Mouse (Mus musculus): ENCODE data around the gene Tlr2. TPM values are rescaled to one million over a fixed set of nuclear protein-coding genes. Genes with fewer than 3 reads are reported as not detected.

Gene Tlr2
- polyA plus RNA-seq, 1 experiment from 2014 or later = 0.68 TPM

GRCm38 (mm10) chr3:83816372-83816925 is 25.1 kb downstream of the Tlr2 start:
- WGBS = 76% methylated on average over 4 of the region's 4 CpGs

GRCm38 (mm10) chr3:83812863-83813262 is 28.7 kb downstream of the Tlr2 start:
- H3K4me2 ChIP-seq = no peak overlapping the region
- no peaks in the 10 kb centered on the region for H3K27me3 ChIP-seq (replicated peaks)
- H3K4me1 ChIP-seq = no peaks in the 10 kb centered on the region
- no peaks in the 10 kb centered on the region for H3K9me3 ChIP-seq
- H3K9ac ChIP-seq = no peak overlapping the region
- ATAC-seq (replicated peaks) = no peak
- no peaks in the 10 kb centered on the region for H3K36me3 ChIP-seq (replicated peaks)
- no peak overlapping the region for H3K4me3 ChIP-seq
- no peak overlapping the region for H3K27ac ChIP-seq

More at GRCm38 (mm10) chr3:83816372-83816925, 25.1 kb downstream of the Tlr2 start:
- Histone ChIP-seq H3K27ac (no peak overlapping the region), H3K27me3 (replicated peaks) (no peaks in the 10 kb centered on the region), H3K4me3 (no peak overlapping the region), H3K36me3 (replicated peaks) (no peaks in the 10 kb centered on the region), H3K4me1 (no peaks in the 10 kb centered on the region), H3K9ac (no peak overlapping the region), H3K9me3 (no peaks in the 10 kb centered on the region), H3K4me2 (no peak overlapping the region)
- ATAC-seq (replicated peaks) = no peak

- Histone ChIP-seq H3K4me2 (no peak overlapping the region), H3K9ac (no peak overlapping the region), H3K4me1 (no peaks in the 10 kb centered on the region), H3K36me3 (replicated peaks) (no peaks in the 10 kb centered on the region), H3K27ac (no peak overlapping the region), H3K9me3 (no peaks in the 10 kb centered on the region), H3K4me3 (no peak overlapping the region), H3K27me3 (replicated peaks) (no peaks in the 10 kb centered on the region)
- no peak for ATAC-seq (replicated peaks)
- WGBS = 83% methylated on average over 7 of the region's 7 CpGs
These were observed 29.6 kb downstream of the Tlr2 start for GRCm38 (mm10) chr3:83811987-83812386.

GRCm38 (mm10) chr3:83808483-83808882 is 33.1 kb downstream of the Tlr2 start:
- no peak for ATAC-seq (replicated peaks)
- Histone ChIP-seq H3K36me3 (replicated peaks) (no peaks in the 10 kb centered on the region), H3K4me3 (no peak overlapping the region), H3K27ac (no peak overlapping the region), H3K4me1 (no peaks in the 10 kb centered on the region), H3K4me2 (no peak overlapping the region), H3K9ac (no peak overlapping the region), H3K9me3 (no peaks in the 10 kb centered on the region), H3K27me3 (replicated peaks) (no peaks in the 10 kb centered on the region)
- 87% methylated on average over 12 of the region's 12 CpGs for WGBS

GRCm38 (mm10) chr3:83801649-83802155 is 39.9 kb downstream of the Tlr2 start:
- Histone ChIP-seq H3K27ac (no peak overlapping the region), H3K27me3 (replicated peaks) (no peaks in the 10 kb centered on the region), H3K4me1 (no peaks in the 10 kb centered on the region), H3K9ac (no peak overlapping the region), H3K9me3 (no peaks in the 10 kb centered on the region), H3K4me3 (no peak overlapping the region), H3K36me3 (replicated peaks) (no peaks in the 10 kb centered on the region), H3K4me2 (no peak overlapping the region)
- no peak for ATAC-seq (replicated peaks)
- WGBS = 97% methylated on average over 4 of the region's 4 CpGs

GRCm38 (mm10) chr3:83799486-83799885 is 42.1 kb downstream of the Tlr2 start:
- no peak overlapping the region for H3K4me2 ChIP-seq
- H3K9me3 ChIP-seq = no peaks in the 10 kb centered on the region
- H3K4me3 ChIP-seq = no peak overlapping the region
- no peaks in the 10 kb centered on the region; the same call in 1 of the 2 replicates for H3K27me3 ChIP-seq (replicated peaks)
- H3K4me1 ChIP-seq = no peaks in the 10 kb centered on the region
- no peak overlapping the region for H3K9ac ChIP-seq
- 93% methylated on average over 7 of the region's 7 CpGs for WGBS
- no peaks in the 10 kb centered on the region for H3K36me3 ChIP-seq (replicated peaks)
- no peak for ATAC-seq (replicated peaks)
- H3K27ac ChIP-seq = no peak overlapping the region

GRCm38 (mm10) chr3:83797828-83798227 is 43.7 kb downstream of the Tlr2 start:
- Histone ChIP-seq H3K9me3 (no peaks in the 10 kb centered on the region), H3K27me3 (replicated peaks) (no peaks in the 10 kb centered on the region; the same call in 1 of the 2 replicates), H3K4me1 (no peaks in the 10 kb centered on the region), H3K27ac (no peak overlapping the region), H3K9ac (no peak overlapping the region), H3K36me3 (replicated peaks) (no peaks in the 10 kb centered on the region), H3K4me3 (no peak overlapping the region), H3K4me2 (no peak overlapping the region)
- no peak for ATAC-seq (replicated peaks)
- WGBS = 7% methylated on average over 10 of the region's 10 CpGs

GRCm38 (mm10) chr3:83797098-83797497 is 44.5 kb downstream of the Tlr2 start:
- H3K36me3 ChIP-seq (replicated peaks) = no peaks in the 10 kb centered on the region
- no peak for ATAC-seq (replicated peaks)
- no peak overlapping the region for H3K4me3 ChIP-seq
- H3K4me2 ChIP-seq = no peak overlapping the region
- 78% methylated on average over 6 of the region's 6 CpGs for WGBS
- H3K9ac ChIP-seq = no peak overlapping the region
- H3K27me3 ChIP-seq (replicated peaks) = no peaks in the 10 kb centered on the region; the same call in 1 of the 2 replicates
- H3K4me1 ChIP-seq = no peaks in the 10 kb centered on the region
- no peaks in the 10 kb centered on the region for H3K9me3 ChIP-seq
- no peak overlapping the region for H3K27ac ChIP-seq

GRCm38 (mm10) chr3:83791444-83791843 is 50.1 kb downstream of the Tlr2 start:
- WGBS = 57% methylated on average over 3 of the region's 3 CpGs

GRCm38 (mm10) chr3:83789651-83790451 is 51.7 kb downstream of the Tlr2 start:
- H3K4me3 ChIP-seq = peak overlapping the region; percentile 59
- no peak overlapping the region for H3K27ac ChIP-seq
- H3K9me3 ChIP-seq = no peaks in the 10 kb centered on the region
- no peaks in the 10 kb centered on the region for H3K36me3 ChIP-seq (replicated peaks)
- WGBS = 3% methylated on average over 44 of the region's 44 CpGs
- ATAC-seq (replicated peaks) = peak; percentile 83
- H3K27me3 ChIP-seq (replicated peaks) = peaks cover 6% of the 10 kb centered on the region; the same call in 1 of the 2 replicates
- H3K4me2 ChIP-seq = peak overlapping the region; percentile 81
- no peaks in the 10 kb centered on the region for H3K4me1 ChIP-seq
- peak overlapping the region; percentile 66 for H3K9ac ChIP-seq

More at GRCm38 (mm10) chr3:83791444-83791843, 50.1 kb downstream of the Tlr2 start:
- H3K9me3 ChIP-seq = no peaks in the 10 kb centered on the region
- peaks cover 6% of the 10 kb centered on the region; the same call in 1 of the 2 replicates for H3K27me3 ChIP-seq (replicated peaks)
- H3K36me3 ChIP-seq (replicated peaks) = no peaks in the 10 kb centered on the region
- no peak overlapping the region for H3K27ac ChIP-seq
- H3K9ac ChIP-seq = no peak overlapping the region
- no peak for ATAC-seq (replicated peaks)
- no peak overlapping the region for H3K4me2 ChIP-seq
- H3K4me1 ChIP-seq = no peaks in the 10 kb centered on the region
- H3K4me3 ChIP-seq = no peak overlapping the region

- Histone ChIP-seq H3K36me3 (replicated peaks) (no peaks in the 10 kb centered on the region), H3K27me3 (replicated peaks) (peaks cover 6% of the 10 kb centered on the region; the same call in 1 of the 2 replicates), H3K9me3 (no peaks in the 10 kb centered on the region), H3K27ac (no peak overlapping the region), H3K4me3 (no peak overlapping the region), H3K9ac (no peak overlapping the region), H3K4me2 (no peak overlapping the region), H3K4me1 (0 out of 2 replicates have a peak, but pooled peaks cover 3% of the 10 kb centered on the region)
- ATAC-seq (replicated peaks) = no peak
- WGBS = 84% methylated on average over 7 of the region's 7 CpGs
These were observed 53.7 kb downstream of the Tlr2 start for GRCm38 (mm10) chr3:83787776-83788305.

GRCm38 (mm10) chr3:83787086-83787485 is 54.5 kb downstream of the Tlr2 start:
- no peak overlapping the region for H3K9ac ChIP-seq
- no peak overlapping the region for H3K4me2 ChIP-seq
- WGBS = 46% methylated on average over 2 of the region's 2 CpGs
- no peaks in the 10 kb centered on the region for H3K36me3 ChIP-seq (replicated peaks)
- no peak overlapping the region for H3K27ac ChIP-seq
- H3K9me3 ChIP-seq = no peaks in the 10 kb centered on the region
- ATAC-seq (replicated peaks) = no peak
- peaks cover 6% of the 10 kb centered on the region; the same call in 1 of the 2 replicates for H3K27me3 ChIP-seq (replicated peaks)
- H3K4me1 ChIP-seq = 0 out of 2 replicates have a peak, but pooled peaks cover 3% of the 10 kb centered on the region
- H3K4me3 ChIP-seq = no peak overlapping the region

All from midbrain, embryonic 15.5 days (tissue).